Mouse (Mus musculus): Measurements from ENCODE around the gene Nox3. TPM values are rescaled to one million over a fixed set of nuclear protein-coding genes. Genes with fewer than 3 reads are reported as not detected.

The Nox3 gene
- polyA plus RNA-seq, 1 experiment: not detected

- H3K79me2 ChIP-seq (ENCODE audit: control insufficient read depth, insufficient read depth): no peaks in the 10 kb centered on the region
- no peak overlapping the region for H3K4me3 ChIP-seq
- H3K36me3 ChIP-seq (ENCODE audit: control insufficient read depth, insufficient read depth): no peaks in the 10 kb centered on the region
- H3ac ChIP-seq (ENCODE audit: control insufficient read depth, insufficient read length): no peak overlapping the region
- no peak overlapping the region for H3K4me2 ChIP-seq (ENCODE audit: low read depth)
- TF ChIP-seq TCF12 (IDR thresholded peaks at IDR 0.05; ENCODE audit: insufficient read depth, poor library complexity, severe bottlenecking) (no peak), POLR2AphosphoS2 (IDR thresholded peaks at IDR 0.05; ENCODE audit: insufficient read length, low read depth) (no peak), CEBPB (IDR thresholded peaks at IDR 0.05; ENCODE audit: insufficient read depth, poor library complexity, severe bottlenecking) (no peak), POLR2A (IDR thresholded peaks at IDR 0.05; ENCODE audit: insufficient read length, low read depth) (no peak), USF1 (IDR thresholded peaks at IDR 0.05; ENCODE audit: low read depth) (no peak), MAX (IDR thresholded peaks at IDR 0.05; ENCODE audit: low read depth) (no peak), MYOD1 (IDR thresholded peaks at IDR 0.05; ENCODE audit: control insufficient read depth in 1 of 3, insufficient read length in 2 of 3, low read depth in 2 of 3) (no peak), MYOG (IDR thresholded peaks at IDR 0.05; ENCODE audit: control insufficient read depth in 1 of 3, insufficient read depth in 1 of 3, insufficient read length in 2 of 3, low read depth in 2 of 3) (no peak), TCF3 (IDR thresholded peaks at IDR 0.05; ENCODE audit: insufficient read length, low read depth) (no peak), E2F4 (IDR thresholded peaks at IDR 0.05; ENCODE audit: insufficient read depth) (no peak), SRF (IDR thresholded peaks at IDR 0.05; ENCODE audit: control insufficient read depth, insufficient read length, low read depth) (no peak), REST (IDR thresholded peaks at IDR 0.05; ENCODE audit: insufficient read depth, insufficient read length) (no peak)
- no peaks in the 10 kb centered on the region for H3K27me3 ChIP-seq (ENCODE audit: control insufficient read depth, insufficient read depth, insufficient read length)
Measured at GRCm38 (mm10) chr17:3702320-3702719, 6.3 kb upstream of the Nox3 start.

GRCm38 (mm10) chr17:3692817-3693216, 3.2 kb downstream of the Nox3 start:
- H3ac ChIP-seq (ENCODE audit: control insufficient read depth, insufficient read length): no peak overlapping the region
- no peak overlapping the region for H3K4me2 ChIP-seq (ENCODE audit: low read depth)
- H3K27me3 ChIP-seq (ENCODE audit: control insufficient read depth, insufficient read depth, insufficient read length): no peaks in the 10 kb centered on the region
- TF ChIP-seq SRF (IDR thresholded peaks at IDR 0.05; ENCODE audit: control insufficient read depth, insufficient read length, low read depth): no peak
- no peak for TF ChIP-seq MAX (IDR thresholded peaks at IDR 0.05; ENCODE audit: low read depth)
- no peak for TF ChIP-seq POLR2A (IDR thresholded peaks at IDR 0.05; ENCODE audit: insufficient read length, low read depth)
- TF ChIP-seq USF1 (IDR thresholded peaks at IDR 0.05; ENCODE audit: low read depth): no peak
- no peak for TF ChIP-seq POLR2AphosphoS2 (IDR thresholded peaks at IDR 0.05; ENCODE audit: insufficient read length, low read depth)
- TF ChIP-seq MYOD1 (IDR thresholded peaks at IDR 0.05; ENCODE audit: control insufficient read depth in 1 of 3, insufficient read length in 2 of 3, low read depth in 2 of 3): no peak
- TF ChIP-seq TCF12 (IDR thresholded peaks at IDR 0.05; ENCODE audit: insufficient read depth, poor library complexity, severe bottlenecking): no peak
- no peak for TF ChIP-seq E2F4 (IDR thresholded peaks at IDR 0.05; ENCODE audit: insufficient read depth)
- no peak for TF ChIP-seq TCF3 (IDR thresholded peaks at IDR 0.05; ENCODE audit: insufficient read length, low read depth)
- no peak for TF ChIP-seq REST (IDR thresholded peaks at IDR 0.05; ENCODE audit: insufficient read depth, insufficient read length)
- TF ChIP-seq CEBPB (IDR thresholded peaks at IDR 0.05; ENCODE audit: insufficient read depth, poor library complexity, severe bottlenecking): no peak
- no peak for TF ChIP-seq MYOG (IDR thresholded peaks at IDR 0.05; ENCODE audit: control insufficient read depth in 1 of 3, insufficient read depth in 1 of 3, insufficient read length in 2 of 3, low read depth in 2 of 3)
- H3K4me3 ChIP-seq: no peak overlapping the region
- H3K79me2 ChIP-seq (ENCODE audit: control insufficient read depth, insufficient read depth): no peaks in the 10 kb centered on the region
- no peaks in the 10 kb centered on the region for H3K36me3 ChIP-seq (ENCODE audit: control insufficient read depth, insufficient read depth)

GRCm38 (mm10) chr17:3690499-3691258, 5.4 kb downstream of the Nox3 start:
- H3ac ChIP-seq (ENCODE audit: control insufficient read depth, insufficient read length): no peak overlapping the region
- no peaks in the 10 kb centered on the region for H3K27me3 ChIP-seq (ENCODE audit: control insufficient read depth, insufficient read depth, insufficient read length)
- H3K79me2 ChIP-seq (ENCODE audit: control insufficient read depth, insufficient read depth): no peaks in the 10 kb centered on the region
- TF ChIP-seq MYOD1 (IDR thresholded peaks at IDR 0.05; ENCODE audit: control insufficient read depth in 1 of 3, insufficient read length in 2 of 3, low read depth in 2 of 3): no peak
- no peak for TF ChIP-seq POLR2A (IDR thresholded peaks at IDR 0.05; ENCODE audit: insufficient read length, low read depth)
- TF ChIP-seq CEBPB (IDR thresholded peaks at IDR 0.05; ENCODE audit: insufficient read depth, poor library complexity, severe bottlenecking): no peak
- TF ChIP-seq E2F4 (IDR thresholded peaks at IDR 0.05; ENCODE audit: insufficient read depth): no peak
- no peak for TF ChIP-seq SRF (IDR thresholded peaks at IDR 0.05; ENCODE audit: control insufficient read depth, insufficient read length, low read depth)
- TF ChIP-seq TCF3 (IDR thresholded peaks at IDR 0.05; ENCODE audit: insufficient read length, low read depth): no peak
- no peak for TF ChIP-seq TCF12 (IDR thresholded peaks at IDR 0.05; ENCODE audit: insufficient read depth, poor library complexity, severe bottlenecking)
- TF ChIP-seq USF1 (IDR thresholded peaks at IDR 0.05; ENCODE audit: low read depth): no peak
- TF ChIP-seq REST (IDR thresholded peaks at IDR 0.05; ENCODE audit: insufficient read depth, insufficient read length): no peak
- no peak for TF ChIP-seq MYOG (IDR thresholded peaks at IDR 0.05; ENCODE audit: control insufficient read depth in 1 of 3, insufficient read depth in 1 of 3, insufficient read length in 2 of 3, low read depth in 2 of 3)
- TF ChIP-seq POLR2AphosphoS2 (IDR thresholded peaks at IDR 0.05; ENCODE audit: insufficient read length, low read depth): no peak
- TF ChIP-seq MAX (IDR thresholded peaks at IDR 0.05; ENCODE audit: low read depth): no peak
- no peak overlapping the region for H3K4me2 ChIP-seq (ENCODE audit: low read depth)
- H3K4me3 ChIP-seq: no peak overlapping the region
- no peaks in the 10 kb centered on the region for H3K36me3 ChIP-seq (ENCODE audit: control insufficient read depth, insufficient read depth)

- no peak for TF ChIP-seq POLR2A (IDR thresholded peaks at IDR 0.05; ENCODE audit: insufficient read length, low read depth)
- Histone ChIP-seq H3K27me3 (ENCODE audit: control insufficient read depth, insufficient read depth, insufficient read length) (no peaks in the 10 kb centered on the region), H3K36me3 (ENCODE audit: control insufficient read depth, insufficient read depth) (no peaks in the 10 kb centered on the region), H3K79me2 (ENCODE audit: control insufficient read depth, insufficient read depth) (no peaks in the 10 kb centered on the region), H3K4me2 (ENCODE audit: low read depth) (no peak overlapping the region), H3ac (ENCODE audit: control insufficient read depth, insufficient read length) (no peak overlapping the region), H3K4me3 (no peak overlapping the region)
Measured at GRCm38 (mm10) chr17:3683662-3684061, 12.4 kb downstream of the Nox3 start.
